Mouse (Mus musculus) G1E (cell line): ENCODE measurements around the gene Tbx21. TPM values are rescaled to one million over a fixed set of nuclear protein-coding genes. Genes with fewer than 3 reads are reported as not detected.

Source experiments
- ATAC-seq: 2 replicates; pipeline ENCODE4 v1.8.0; 2016; ENCODE audit warnings: mild to moderate bottlenecking; ENCODE audit not compliant: insufficient number of reproducible peaks, poor library complexity, low FRiP score, severe bottlenecking; ENCODE audit errors: extremely low read depth
- DNase-seq: peaks from one replicate; pipeline ENCODE4 v3.0.0; 2012; ENCODE audit warnings: low spot score
- H3K27me3 ChIP-seq: 2 replicates; pipeline ENCODE4 v1.6.1; 2012; ENCODE audit warnings: mild to moderate bottlenecking, low read length, inconsistent platforms; ENCODE audit not compliant: insufficient read depth
- H3K36me3 ChIP-seq: replicated peaks from 2 replicates; pipeline ENCODE3; 2012; ENCODE audit warnings: mild to moderate bottlenecking, inconsistent platforms
- H3K4me1 ChIP-seq: 2 replicates; pipeline ENCODE4 v1.6.1; 2012; ENCODE audit warnings: low read depth, low read length, inconsistent platforms, mixed read lengths; ENCODE audit not compliant: insufficient read depth
- H3K4me3 ChIP-seq: 2 replicates; pipeline ENCODE4 v1.5.1; 2012; ENCODE audit warnings: low read depth, mild to moderate bottlenecking, inconsistent platforms, low read length, moderate library complexity, mixed read lengths
- H3K9me3 ChIP-seq: replicated peaks from 2 replicates; pipeline ENCODE4 v1.6.1; 2012; ENCODE audit warnings: inconsistent platforms
- CTCF ChIP-seq: IDR thresholded peaks from 2 replicates; pipeline ENCODE4 v1.5.1; 2012; ENCODE audit warnings: low read depth, low read length, inconsistent platforms, mixed read lengths
- GATA1 ChIP-seq: IDR thresholded peaks from 2 replicates; pipeline ENCODE4 v1.6.1; 2012; ENCODE audit warnings: borderline replicate concordance, low read length, inconsistent platforms, mixed read lengths
- GATA2 ChIP-seq: IDR thresholded peaks from 2 replicates; pipeline ENCODE4 v1.6.1; 2012; ENCODE audit warnings: low read depth, low read length, inconsistent platforms, borderline replicate concordance
- POLR2AphosphoS5 ChIP-seq: IDR thresholded peaks from 2 replicates; pipeline ENCODE4 v1.6.1; 2012; ENCODE audit warnings: low read depth, low read length, inconsistent platforms; ENCODE audit not compliant: insufficient replicate concordance
- TAL1 ChIP-seq: conservative IDR thresholded peaks from 2 replicates; pipeline ENCODE4 v1.6.1; 2012; ENCODE audit warnings: low read depth, low read length, inconsistent platforms, mixed read lengths
- polyA plus RNA-seq: library from polyadenylated mRNA; stranded (reverse); fragments of >175 nt; gene quantifications from 2 replicates; pipeline ENCODE4 v1.2.3, GENCODE M21; 2012
- total RNA-seq, 2 experiments: library from RNA; stranded (forward) in 1 of 2; stranded (reverse) in 1 of 2; fragments of 200-1000 nt in 1 of 2; fragments of >200 nt in 1 of 2; fragmentation: Nextera tagmentation in 1 of 2; gene quantifications; 2 replicates each; pipeline ENCODE4 v1.2.3; 2014 to 2017

Tbx21 gene
- total and polyA plus RNA-seq, 3 experiments = not detected

DNA sequence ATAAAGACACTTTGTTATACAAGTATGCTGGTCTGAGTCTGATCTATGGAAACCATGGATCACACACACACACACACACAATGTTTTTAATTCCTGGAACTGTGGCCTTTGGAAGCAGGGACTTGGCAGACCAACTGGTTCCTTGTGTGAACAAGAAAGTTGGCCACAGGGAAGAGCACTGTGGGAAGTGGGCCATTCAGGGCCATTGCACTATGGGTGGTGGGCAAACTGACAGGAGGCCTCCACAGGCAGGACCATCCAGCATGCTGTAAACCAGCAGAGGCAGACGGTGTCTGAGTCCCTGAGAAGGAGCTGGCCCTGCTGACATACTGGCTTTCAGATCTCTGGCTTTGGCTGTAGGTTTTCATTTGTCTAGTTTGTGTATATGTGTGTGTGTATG lies 45.8 kb downstream of the Tbx21 start:
- no peak for DNase-seq
- TF ChIP-seq GATA1 (no peak), CTCF (no peak), GATA2 (no peak), TAL1 (no peak), POLR2AphosphoS5 (no peak)
- H3K9me3 ChIP-seq = no peaks in the 10 kb centered on the region
- no peak overlapping the region for H3K4me3 ChIP-seq
- ATAC-seq = no peak
- H3K27me3 ChIP-seq = peaks cover 3% of the 10 kb centered on the region
- H3K36me3 ChIP-seq = peaks cover 50% of the 10 kb centered on the region
- no peaks in the 10 kb centered on the region; the same call in 1 of the 2 replicates for H3K4me1 ChIP-seq

DNA sequence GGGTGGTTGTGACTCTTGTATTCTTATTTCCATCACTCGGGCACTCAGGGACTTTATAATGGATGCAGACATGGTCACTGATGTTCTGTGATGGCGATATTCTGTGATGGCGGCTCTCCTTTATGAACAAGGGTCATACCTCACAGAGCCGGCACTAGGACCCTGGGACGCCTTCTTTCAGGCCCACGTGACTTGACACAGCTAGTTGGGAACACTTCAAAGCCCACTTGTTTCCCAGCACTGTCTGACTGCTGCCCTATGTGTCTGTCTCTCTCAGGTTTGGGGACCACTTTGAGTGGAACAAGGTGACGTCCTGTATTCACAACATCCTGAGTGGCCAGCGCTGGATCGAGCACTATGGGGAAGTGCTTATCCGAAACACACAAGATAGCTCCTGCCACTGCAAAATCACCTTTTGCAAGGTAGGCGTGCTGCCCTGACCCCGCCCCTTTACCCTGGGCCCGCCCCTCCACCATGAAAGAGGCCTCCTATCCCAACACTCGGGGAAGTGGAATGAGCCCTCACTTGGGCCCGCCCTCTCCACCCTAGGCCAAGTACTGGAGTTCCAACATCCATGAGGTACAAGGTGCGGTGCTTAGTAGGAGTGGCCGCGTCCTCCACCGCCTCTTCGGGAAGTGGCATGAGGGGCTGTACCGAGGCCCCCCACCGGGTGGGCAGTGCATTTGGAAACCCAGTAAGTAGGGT lies 48.3 kb downstream of the Tbx21 start:
- Histone ChIP-seq H3K4me3 (no peak overlapping the region), H3K4me1 (no peaks in the 10 kb centered on the region), H3K9me3 (no peaks in the 10 kb centered on the region), H3K36me3 (peaks cover 74% of the 10 kb centered on the region), H3K27me3 (no peaks in the 10 kb centered on the region)
- ATAC-seq (no peak), DNase-seq (no peak)
- no peak for TF ChIP-seq POLR2AphosphoS5
- no peak for TF ChIP-seq GATA2

DNA sequence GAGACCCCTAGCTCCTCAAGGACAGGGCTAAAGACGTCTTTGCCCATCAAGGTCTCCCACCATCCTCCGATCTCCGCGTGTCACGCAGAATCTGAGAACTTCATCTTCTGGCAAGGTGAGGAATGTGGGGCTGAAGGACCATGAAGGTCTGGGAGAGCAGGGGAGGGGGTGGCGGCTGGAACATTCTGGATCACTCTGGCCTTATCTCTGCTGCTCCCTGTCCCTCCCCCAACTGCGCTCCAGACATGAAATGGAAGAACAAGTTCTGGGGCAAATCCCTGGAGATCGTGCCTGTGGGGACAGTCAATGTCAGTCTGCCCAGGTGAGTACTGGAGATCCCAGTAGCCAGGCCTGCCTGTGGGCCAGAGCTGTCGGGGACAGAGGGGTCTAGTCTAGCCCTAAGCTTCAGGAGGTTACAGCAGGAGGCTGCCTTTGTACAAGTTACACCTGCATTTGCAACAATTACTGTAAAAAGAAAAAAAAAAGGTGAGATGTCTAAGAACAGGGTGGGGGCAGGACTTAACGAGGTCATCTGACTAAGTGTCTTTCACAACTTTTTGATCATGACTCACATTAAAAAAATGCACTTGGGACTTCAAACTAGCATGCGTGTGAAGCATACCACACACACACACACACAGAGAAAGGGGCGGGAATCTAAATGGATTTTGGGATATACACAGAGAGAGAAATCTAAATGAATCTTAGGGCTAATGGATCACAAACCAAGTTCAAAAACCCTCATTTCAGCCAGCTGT lies 49.4 kb downstream of the Tbx21 start:
- ATAC-seq = no peak

GRCm38 (mm10) chr11:97063921-97064295 lies 51.2 kb downstream of the Tbx21 start:
- no peak for ATAC-seq
- Histone ChIP-seq H3K9me3 (no peaks in the 10 kb centered on the region), H3K4me3 (no peak overlapping the region), H3K27me3 (no peaks in the 10 kb centered on the region), H3K36me3 (peaks cover 96% of the 10 kb centered on the region), H3K4me1 (no peaks in the 10 kb centered on the region)
- DNase-seq = no peak
- TF ChIP-seq CTCF (no peak), POLR2AphosphoS5 (no peak), TAL1 (no peak), GATA2 (no peak), GATA1 (no peak)

More for the DNA sequence above, 49.4 kb downstream of the Tbx21 start:
- Histone ChIP-seq H3K4me3 (no peak overlapping the region), H3K4me1 (no peaks in the 10 kb centered on the region), H3K27me3 (no peaks in the 10 kb centered on the region), H3K36me3 (peaks cover 84% of the 10 kb centered on the region), H3K9me3 (no peaks in the 10 kb centered on the region)
- DNase-seq = no peak
- TF ChIP-seq CTCF (no peak), POLR2AphosphoS5 (no peak), GATA1 (no peak), GATA2 (no peak), TAL1 (no peak)

DNA sequence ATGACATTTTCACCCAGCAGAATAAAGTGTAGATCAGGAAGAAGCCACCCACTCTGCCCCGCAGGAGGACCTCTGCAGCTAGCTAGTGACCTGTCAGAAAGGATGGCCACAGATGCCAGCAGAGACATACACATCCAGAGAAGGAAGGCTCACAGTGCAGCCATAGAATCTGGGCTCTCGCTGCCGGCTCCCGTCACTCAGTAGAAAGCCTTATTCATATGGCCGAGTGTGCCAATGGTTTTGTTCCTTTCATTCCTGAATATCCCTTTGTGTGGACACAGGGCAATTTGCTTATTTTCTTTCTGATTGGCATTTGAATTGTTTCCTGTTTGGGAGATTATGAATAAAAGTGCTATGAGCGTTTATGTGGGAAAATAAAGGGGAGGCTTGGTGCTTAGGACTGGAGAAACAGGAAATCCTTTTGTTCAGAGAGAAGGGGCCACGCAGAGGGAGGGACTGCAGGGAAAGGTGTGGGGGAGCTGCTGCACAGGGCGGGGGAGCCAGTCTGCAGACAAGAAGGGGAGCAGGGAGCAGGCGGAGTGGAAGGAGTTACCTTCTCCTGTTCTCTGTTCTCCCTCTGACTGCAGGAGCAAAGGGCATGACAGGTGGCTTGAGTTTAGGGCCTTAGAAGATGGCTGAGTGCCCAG lies 51.7 kb downstream of the Tbx21 start:
- Histone ChIP-seq H3K9me3 (no peaks in the 10 kb centered on the region), H3K36me3 (peaks cover 96% of the 10 kb centered on the region), H3K4me1 (0 out of 2 replicates have a peak, but pooled peaks cover under 1% of the 10 kb centered on the region), H3K4me3 (no peak overlapping the region), H3K27me3 (no peaks in the 10 kb centered on the region)
- TF ChIP-seq CTCF (no peak), GATA2 (no peak), TAL1 (no peak), POLR2AphosphoS5 (no peak), GATA1 (no peak)
- DNase-seq = no peak
- no peak for ATAC-seq

DNA sequence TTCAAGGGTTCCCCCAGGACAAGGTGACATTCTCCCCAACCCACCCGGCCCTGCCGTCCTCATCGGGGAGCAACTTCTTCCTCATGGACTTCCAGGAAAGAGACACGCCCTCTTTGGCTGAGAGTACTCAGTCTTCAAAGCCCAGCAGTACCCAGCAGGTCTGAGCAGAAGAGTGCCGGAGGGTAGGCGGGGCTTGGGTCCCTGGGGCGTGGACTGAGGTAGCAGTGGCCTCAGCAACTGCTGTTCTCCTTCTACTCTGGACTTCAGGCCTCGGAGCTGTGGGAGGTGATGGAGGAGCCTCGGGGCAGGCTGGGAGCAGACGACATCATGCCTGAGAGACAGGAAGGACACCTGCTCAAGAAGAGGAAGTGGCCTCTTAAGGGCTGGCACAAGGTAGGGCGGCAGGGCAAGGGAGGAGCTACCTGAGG lies 62.9 kb downstream of the Tbx21 start:
- peak overlapping the region; percentile 89 for H3K4me3 ChIP-seq
- peaks cover 36% of the 10 kb centered on the region for H3K4me1 ChIP-seq
- no peaks in the 10 kb centered on the region for H3K27me3 ChIP-seq
- peaks cover 74% of the 10 kb centered on the region for H3K36me3 ChIP-seq
- H3K9me3 ChIP-seq = no peaks in the 10 kb centered on the region
- ATAC-seq (peak; percentile 45), DNase-seq (peak; percentile 79)
- TF ChIP-seq CTCF = no peak
- no peak for TF ChIP-seq GATA1
- TF ChIP-seq POLR2AphosphoS5 = no peak
- no peak for TF ChIP-seq TAL1
- no peak for TF ChIP-seq GATA2
